Mouse (Mus musculus) ZHBTc4 (cell line): ENCODE data around the gene Tmem51.

Source experiments
- DNase-seq: peaks from one replicate; pipeline ENCODE4 v3.0.0-alpha.2; 2011; ENCODE audit warnings: low read depth, low spot score

The Tmem51 gene

DNA sequence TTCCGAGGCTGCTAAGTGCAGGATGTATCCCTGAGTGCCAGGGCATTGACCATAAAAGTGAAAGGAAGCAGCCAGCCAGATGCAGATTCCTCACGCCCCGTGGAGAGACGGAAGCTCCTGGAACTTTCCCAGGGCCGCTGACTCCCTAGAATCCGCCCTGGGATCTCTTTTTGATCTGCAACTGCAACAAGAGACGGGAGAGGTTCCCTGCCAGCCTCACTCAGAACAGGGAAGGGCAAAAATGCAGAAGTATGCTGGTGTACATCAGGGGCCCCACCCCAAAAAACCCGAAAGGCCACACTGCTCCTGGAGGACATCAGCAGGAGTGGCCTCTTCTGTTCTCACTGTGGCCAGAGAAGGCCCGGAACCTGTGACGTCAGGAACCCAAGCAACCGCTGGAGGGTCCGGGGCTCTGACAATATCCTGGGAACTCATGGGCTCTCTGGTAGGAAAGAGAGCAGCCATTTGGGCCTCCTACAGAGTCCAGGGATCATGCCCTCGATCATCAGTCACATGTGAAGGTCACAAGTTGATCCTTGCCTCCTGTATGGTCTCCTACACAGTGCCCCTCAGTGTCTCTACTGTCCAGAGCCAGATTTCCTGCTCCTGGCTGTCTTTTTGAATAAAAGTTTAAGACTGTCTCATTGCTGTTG lies 2.3 kb downstream of the Tmem51 start:
- DNase-seq: peak; percentile 84

DNA sequence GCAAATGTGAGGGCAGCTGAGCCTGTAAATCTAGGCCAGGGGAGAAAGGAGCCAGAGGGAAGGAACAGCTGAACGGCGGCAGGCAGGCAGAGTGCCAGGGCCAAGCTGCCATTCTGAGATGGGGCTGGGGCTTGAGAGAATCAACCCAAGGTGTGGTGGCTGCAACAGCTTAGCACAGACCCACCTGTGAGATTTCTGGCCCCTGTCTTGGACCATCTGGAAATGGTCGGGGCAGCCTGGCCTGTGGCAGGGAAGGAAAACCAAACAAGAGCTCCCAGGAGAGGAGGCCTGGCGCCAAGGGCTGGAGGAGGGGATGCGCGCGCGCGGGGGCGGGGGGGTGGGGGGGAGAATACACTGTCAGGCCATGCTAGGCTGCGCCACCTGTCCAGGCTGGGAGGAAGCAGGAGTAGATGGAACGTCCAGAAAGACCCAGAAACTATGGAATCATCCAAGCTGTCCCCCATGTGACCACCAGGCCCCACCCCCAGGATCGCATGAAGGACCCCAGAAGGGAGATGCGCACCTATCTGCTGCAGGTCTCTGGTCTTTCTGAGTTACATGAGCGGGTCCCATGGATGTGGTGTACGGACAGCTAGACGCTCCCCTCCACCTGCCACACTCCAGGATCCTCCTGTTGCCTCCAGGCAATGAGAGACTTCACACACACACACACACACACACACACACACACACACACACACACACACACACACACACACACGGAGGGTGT lies 3.0 kb downstream of the Tmem51 start:
- no peak for DNase-seq

- no peak for DNase-seq
These were observed 3.7 kb downstream of the Tmem51 start for GRCm38 (mm10) chr4:142080487-142080767.

DNA sequence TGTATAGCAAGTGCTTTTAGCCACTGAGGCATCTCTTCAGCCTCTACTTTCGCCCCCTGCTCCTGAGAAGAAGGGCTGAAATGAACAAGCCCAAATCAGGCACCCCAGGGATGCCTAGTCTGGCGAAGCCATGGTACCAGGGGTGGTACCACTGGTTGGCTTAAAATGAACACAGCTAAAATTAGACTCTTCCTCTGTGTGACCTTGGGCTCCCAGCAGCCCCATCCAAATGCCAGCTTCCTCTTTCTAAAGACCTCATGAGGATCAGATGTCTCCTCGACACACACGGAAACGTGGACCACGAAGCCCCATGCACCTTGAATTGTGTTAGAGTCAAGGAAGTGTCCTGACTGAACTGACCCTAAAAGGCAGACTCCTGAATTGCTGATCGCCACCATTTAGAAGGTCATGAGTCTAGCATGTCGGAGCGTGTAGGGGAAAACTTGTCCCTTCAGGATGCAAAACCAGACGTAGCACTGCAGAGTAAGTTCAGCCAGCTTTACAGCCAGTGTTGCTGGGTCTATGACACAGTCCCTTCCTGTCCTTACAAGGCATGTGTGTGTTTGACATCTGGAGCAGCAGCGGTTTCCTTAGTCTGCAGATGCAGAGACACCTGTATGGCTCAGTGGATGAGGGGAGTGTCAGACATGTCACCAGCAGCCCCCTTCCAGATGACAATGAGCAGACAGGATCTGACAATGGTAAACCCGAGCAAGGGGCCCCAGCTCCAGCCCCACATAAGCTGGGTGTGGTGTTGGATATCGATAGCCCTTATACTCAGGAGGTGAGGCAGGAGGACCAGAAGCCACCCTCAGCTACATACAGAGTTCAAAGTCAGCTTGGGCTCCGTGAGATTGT lies 4.2 kb downstream of the Tmem51 start:
- DNase-seq: no peak

GRCm38 (mm10) chr4:142077572-142078271 lies 6.4 kb downstream of the Tmem51 start:
- no peak for DNase-seq

DNA sequence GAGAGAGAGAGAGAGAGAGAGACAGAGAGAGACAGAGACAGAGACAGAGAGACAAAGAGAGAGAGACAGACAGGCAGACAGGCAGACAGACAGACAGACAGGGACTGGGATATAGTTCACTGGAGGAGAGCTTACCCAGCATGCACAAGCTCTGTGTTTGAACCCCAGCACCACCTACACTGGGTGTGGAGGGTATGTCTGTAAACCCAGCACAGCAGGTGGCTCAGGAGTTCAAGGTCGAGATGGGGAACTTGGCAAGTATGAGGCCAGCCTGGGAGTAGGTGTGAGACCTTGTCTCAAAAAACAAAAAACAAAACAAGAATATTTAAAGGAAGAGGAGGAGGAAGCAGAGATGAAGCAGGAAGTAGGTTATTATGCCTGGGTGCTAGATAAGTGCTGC lies 7.2 kb downstream of the Tmem51 start:
- DNase-seq: peak; percentile 86

DNA sequence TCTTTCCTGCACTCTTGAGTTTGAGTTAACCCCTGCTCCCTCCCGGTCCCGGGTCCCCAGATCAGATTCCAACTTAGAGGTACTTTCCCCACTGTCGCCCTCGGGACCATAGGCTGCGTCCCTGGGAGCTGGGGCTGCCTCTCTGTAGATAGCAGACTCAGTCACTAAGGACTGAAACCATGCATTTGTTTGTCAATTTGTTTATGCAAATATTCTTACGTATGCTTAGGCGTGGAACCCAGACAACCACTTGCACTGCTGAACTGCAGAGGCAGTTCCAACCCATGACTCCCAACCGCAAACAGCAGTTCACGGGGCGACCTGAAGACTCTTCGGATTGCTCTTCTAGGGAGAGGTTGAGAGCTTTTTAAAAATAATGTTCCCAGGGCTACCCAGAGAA lies 8.2 kb downstream of the Tmem51 start:
- no peak for DNase-seq

DNA sequence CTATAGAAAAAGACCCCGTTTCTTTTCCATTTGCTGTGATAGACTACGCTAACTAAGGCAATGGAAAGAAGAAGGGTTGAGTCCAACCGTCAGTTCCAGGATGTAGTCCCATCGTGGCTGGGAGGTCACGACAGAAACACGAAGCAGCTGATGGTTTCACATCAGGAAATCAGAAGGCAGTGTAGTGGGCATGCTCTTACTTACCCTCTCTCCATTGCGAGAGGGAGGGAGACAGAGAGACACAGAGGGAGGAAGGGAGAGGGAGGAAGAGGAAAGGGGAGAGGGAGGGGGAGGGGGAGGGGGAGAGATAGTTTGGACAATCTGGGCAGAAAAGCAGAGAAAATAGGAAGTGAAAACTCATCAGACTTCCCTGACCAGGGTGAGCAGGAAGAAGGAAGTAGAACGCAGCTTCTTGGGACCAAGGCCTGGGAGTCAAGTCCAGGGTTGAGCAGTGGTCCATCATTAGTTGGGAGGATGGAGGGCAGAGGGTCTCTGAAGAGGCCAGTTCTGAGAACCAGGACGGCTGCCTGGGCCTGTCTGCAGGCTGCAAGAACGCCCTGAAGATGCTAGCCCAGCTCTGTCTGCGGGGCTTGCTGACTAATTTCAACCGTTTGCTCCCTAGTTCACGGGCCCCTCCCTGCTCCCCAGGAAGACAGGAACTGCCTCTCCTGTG lies 9.9 kb downstream of the Tmem51 start:
- no peak for DNase-seq

- peak; percentile 86 for DNase-seq
These were observed 12.7 kb downstream of the Tmem51 start for GRCm38 (mm10) chr4:142071243-142071991.

DNA sequence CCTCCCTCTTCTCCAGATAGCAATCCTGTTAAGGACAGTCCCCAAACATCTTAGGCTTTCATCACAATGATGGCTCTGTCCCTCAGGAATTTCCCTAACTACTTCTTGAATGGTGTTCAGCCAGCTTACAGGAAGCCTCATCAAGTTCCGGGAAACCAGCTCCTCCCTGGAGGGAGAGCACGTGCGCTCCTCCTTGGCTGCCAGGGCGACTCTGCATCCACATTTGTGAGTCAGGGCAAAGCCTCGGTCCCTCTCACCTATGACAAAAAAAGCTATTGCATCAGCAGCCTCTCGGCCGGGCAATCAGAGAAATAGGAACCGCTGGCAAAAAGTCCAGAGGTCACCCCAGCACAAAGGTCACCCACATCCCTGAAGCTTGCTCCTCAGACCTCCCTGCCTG lies 13.3 kb downstream of the Tmem51 start:
- peak; percentile 96 for DNase-seq

GRCm38 (mm10) chr4:142068899-142069812 lies 14.9 kb downstream of the Tmem51 start:
- DNase-seq: peak; percentile 94

- no peak for DNase-seq
These were observed 17.5 kb downstream of the Tmem51 start for GRCm38 (mm10) chr4:142066576-142066975.

DNA sequence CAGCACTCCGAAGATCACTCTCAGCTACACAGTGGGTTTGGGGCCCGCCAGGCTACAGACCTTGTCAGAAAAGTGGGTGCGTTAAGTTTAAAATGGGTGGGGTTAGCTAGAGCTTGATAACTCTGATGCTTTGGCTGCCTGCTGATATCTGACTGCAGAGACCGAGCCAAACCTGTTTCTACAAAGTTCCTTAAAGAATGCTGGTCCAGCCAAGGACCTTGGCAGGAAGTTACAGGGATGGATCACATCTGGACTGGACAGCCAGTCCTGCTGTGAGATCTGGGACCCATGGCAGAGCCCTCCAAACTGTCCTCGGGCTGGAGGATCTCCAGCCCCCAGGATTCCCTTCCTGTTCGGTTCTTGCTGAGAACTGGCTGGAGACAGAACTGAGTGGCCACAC lies 18.3 kb downstream of the Tmem51 start:
- no peak for DNase-seq

GRCm38 (mm10) chr4:142065270-142065669 lies 18.8 kb downstream of the Tmem51 start:
- DNase-seq: peak; percentile 64

- DNase-seq: no peak
These were observed 19.4 kb downstream of the Tmem51 start for GRCm38 (mm10) chr4:142064582-142065228.

- DNase-seq: no peak
These were observed 21.0 kb downstream of the Tmem51 start for GRCm38 (mm10) chr4:142063057-142063534.

DNA sequence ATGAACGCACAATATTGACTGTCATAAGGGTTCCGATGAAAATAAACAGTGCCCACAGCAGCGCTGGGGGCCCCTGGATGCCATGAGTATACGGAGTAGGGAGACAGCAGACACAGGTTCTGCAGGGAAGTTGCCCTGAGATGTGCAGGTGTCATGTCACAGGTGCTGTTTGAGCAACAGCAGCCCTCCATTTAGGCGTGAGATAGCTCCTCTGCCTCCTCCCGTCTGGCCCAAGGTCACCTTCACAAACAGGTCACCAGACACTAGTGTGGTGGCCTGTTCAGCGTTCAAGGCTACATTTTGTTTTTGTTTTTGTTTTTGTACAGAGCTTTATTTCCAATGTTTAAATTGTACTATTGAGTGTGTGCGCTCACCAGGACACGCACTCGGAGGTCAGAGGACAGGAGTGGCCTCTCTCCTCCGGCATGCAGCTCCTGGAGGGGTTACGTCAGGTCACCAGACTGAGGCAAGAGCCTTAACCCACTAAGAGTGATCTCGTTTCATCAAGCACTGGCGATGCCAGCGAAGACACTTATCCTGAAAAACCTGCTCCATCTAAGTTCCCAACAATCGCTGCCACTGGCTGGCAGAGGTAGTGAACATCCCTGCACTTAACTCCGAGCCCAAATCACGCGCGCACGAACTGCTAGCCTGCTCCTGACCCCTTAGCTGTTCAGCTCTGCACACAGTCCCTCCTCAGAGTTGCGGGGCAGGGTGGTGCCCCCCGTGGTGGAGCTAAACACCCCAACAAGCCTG lies 22.4 kb downstream of the Tmem51 start:
- DNase-seq: no peak
